Mouse (Mus musculus): Measurements from ENCODE around the gene Ddb1. TPM values are rescaled to one million over a fixed set of nuclear protein-coding genes. Genes with fewer than 3 reads are reported as not detected.

The Ddb1 gene
- total RNA-seq, 2 experiments from 2014 or later, result 128 to 132 TPM

DNA sequence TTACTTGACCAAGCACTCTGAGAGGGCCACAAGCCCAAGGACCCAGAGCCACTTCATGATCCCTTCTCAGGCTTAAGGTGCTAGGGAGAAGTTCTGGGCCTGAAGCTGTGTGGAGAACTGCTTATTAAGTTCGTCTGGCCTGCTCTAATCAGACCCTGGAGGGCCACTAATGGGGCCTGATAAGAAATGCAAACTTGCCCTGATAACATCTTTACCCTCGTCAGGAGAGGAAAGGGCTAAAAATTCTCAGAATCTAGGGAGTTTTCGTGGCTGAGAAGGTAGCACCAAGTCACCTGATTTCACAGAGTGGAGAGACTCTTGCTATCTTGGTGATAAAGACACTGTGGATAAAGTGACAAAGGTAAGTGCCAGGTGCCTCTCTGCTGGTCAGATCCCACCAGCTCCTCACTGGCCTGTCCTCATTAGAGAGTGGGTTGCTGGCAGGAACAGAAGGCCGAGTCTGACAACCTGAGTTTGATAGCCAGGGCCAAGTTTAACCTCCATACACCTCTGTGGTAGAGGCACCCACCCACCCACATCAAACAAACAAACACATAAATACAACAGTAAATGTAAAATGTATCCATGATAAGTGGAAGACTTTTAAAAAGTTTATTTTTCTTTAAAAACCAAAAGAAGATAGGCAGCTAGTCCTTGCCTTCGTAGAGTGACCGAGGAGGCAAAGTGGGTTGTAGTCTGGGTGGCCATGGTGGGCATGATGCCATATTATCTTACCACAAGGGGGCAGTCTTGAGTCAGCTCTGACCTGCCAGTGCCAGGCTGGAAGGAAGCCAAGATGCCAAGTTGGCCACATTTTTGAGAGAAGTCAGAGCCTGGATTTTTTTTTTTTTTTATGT is 73.0 kb downstream of the Ddb1 start, which contains the start of gene Pga5:
Pga5 (minus strand) TSS at position 157 of the 857 bp plus-strand sequence.
- TF ChIP-seq CTCF (IDR thresholded peaks at IDR 0.05), result peak; percentile 94
- no peak within 1 kb of the TSS for H3K4me3 ChIP-seq
- DNase-seq, result peak; percentile 88
- no peak within 1 kb of the TSS; the same call in 1 of the 2 replicates for H3K27ac ChIP-seq
- intact Hi-C loops (cut with DNase I), result loop anchor here (1.0 to 2.0 kb wide), 2 partner anchors 31 to 281 kb away; no protein-coding TSS in a partner anchor

DNA sequence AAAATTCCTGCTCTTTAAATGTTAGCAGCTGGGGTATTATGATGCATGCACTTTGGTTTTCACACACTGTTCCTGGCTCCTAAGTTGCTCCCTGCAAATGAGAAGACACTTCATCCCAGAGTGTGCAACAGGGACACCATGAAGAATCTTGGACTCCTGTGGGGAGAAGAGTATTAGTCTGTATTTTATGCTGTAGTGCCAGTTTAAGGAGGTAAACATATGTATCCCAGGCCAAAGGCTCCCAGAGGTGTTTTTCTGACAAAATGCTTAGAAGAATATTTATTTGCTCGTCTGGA is 73.6 kb downstream of the Ddb1 start:
- DNase-seq, result no peak
- H3K4me3 ChIP-seq, result no peak overlapping the region
- intact Hi-C loops (cut with DNase I), result loop anchor here (1.0 to 2.0 kb wide), 2 partner anchors 31 to 280 kb away; no protein-coding TSS in a partner anchor
- TF ChIP-seq CTCF (IDR thresholded peaks at IDR 0.05), result no peak
- no peak overlapping the region; the same call in 1 of the 2 replicates for H3K27ac ChIP-seq

Other genes with a start within 250 kb of the Ddb1 start
- 1 to 10 TPM; 3.1 to 4.0 TPM for gene Syt7, start 216.2 kb upstream of the Ddb1 start, total RNA-seq (2021)
- gene Lrrc10b, start 147.9 kb upstream of the Ddb1 start, total RNA-seq (2021), result under 1 TPM; 0.33 TPM
- gene Ppp1r32, start 122.4 kb upstream of the Ddb1 start, total RNA-seq (2021), result 1 to 10 TPM in 1 of 2 experiments, under 1 TPM in 1; 0.97 to 1.5 TPM
- gene Cpsf7, start 80.1 kb upstream of the Ddb1 start, total RNA-seq (2021), result 10 to 100 TPM; 20.3 to 21.7 TPM
- 10 to 100 TPM; 42.4 to 62.9 TPM for gene Sdhaf2, start 79.2 kb upstream of the Ddb1 start, total RNA-seq (2021)
- gene Tmem216, start 49.1 kb upstream of the Ddb1 start, total RNA-seq (2021), result 1 to 10 TPM; 2.1 to 3.3 TPM
- gene Cyb561a3, start 28.2 kb upstream of the Ddb1 start, total RNA-seq (2021), result 1 to 10 TPM; 6.3 to 6.4 TPM
- 1 to 10 TPM; 1.5 TPM for gene Tmem138, start 28.0 kb upstream of the Ddb1 start, total RNA-seq (2021)
- 1 to 10 TPM; 3.0 to 4.5 TPM for gene Tkfc, start 327 bp downstream of the Ddb1 start, total RNA-seq (2021)
- gene Vwce, start 28.9 kb downstream of the Ddb1 start, total RNA-seq (2021), result not detected
- gene Pga5, start 72.7 kb downstream of the Ddb1 start, total RNA-seq (2021), result not detected
- 10 to 100 TPM; 20.7 to 26.3 TPM for gene Vps37c, start 83.4 kb downstream of the Ddb1 start, total RNA-seq (2021)
- not detected for gene Cd5, start 133.7 kb downstream of the Ddb1 start, total RNA-seq (2021)
- gene Cd6, start 224.7 kb downstream of the Ddb1 start, total RNA-seq (2021), result not detected
- under 1 TPM; 0.31 to 0.53 TPM for gene Slc15a3, start 234.4 kb downstream of the Ddb1 start, total RNA-seq (2021)